Comparison of ENCODE assay signal across 7 mouse cellular contexts in genomic region chr4:10873549-10873919, GRCm38 (mm10). TPM values are rescaled to one million over a fixed set of nuclear protein-coding genes. Genes with fewer than 3 reads are reported as not detected.
DNase-seq lines count a peak whose midpoint lies in the region; ATAC-seq lines count a peak whose summit lies in the region.

No protein-coding gene starts in this region.

- peak overlapping the region; percentile 99 for H3K27ac ChIP-seq in lung, embryonic 15.5 days
- peak overlapping the region; percentile 99 for H3K27ac ChIP-seq in embryonic facial prominence, embryonic 12.5 days
- peak overlapping the region; percentile 56; the same call in 1 of the 2 replicates for H3K27ac ChIP-seq in hindbrain, embryonic 12.5 days
- H3K27ac ChIP-seq in macrophage = no peak overlapping the region

- 3% methylated on average over 5 of the region's 8 CpGs for WGBS in lung, embryonic 15.5 days
- WGBS in embryonic facial prominence, embryonic 12.5 days = 3% methylated on average over 6 of the region's 8 CpGs
- 3% methylated on average over 7 of the region's 8 CpGs for WGBS in hindbrain, embryonic 12.5 days
- 17% methylated on average over 8 of the region's 8 CpGs for WGBS in macrophage (ENCODE audit: missing documents)

- peak overlapping the region; percentile 89 for H3K9ac ChIP-seq in lung, embryonic 15.5 days
- peak overlapping the region; percentile 85 for H3K9ac ChIP-seq in embryonic facial prominence, embryonic 12.5 days
- peak overlapping the region; percentile 51 for H3K9ac ChIP-seq in hindbrain, embryonic 12.5 days

- H3K36me3 ChIP-seq in lung, embryonic 15.5 days = no peaks in the 10 kb centered on the region
- no peaks in the 10 kb centered on the region for H3K36me3 ChIP-seq in embryonic facial prominence, embryonic 12.5 days
- H3K36me3 ChIP-seq in hindbrain, embryonic 12.5 days = no peaks in the 10 kb centered on the region
- no peaks in the 10 kb centered on the region for H3K36me3 ChIP-seq in macrophage (ENCODE audit: inconsistent target)

- DNase-seq in lung, postnatal 36 days = no peak
- no peak for DNase-seq in left cerebral cortex, postnatal 36 days (ENCODE audit: low spot score in 2 of 2)
- DNase-seq in spleen, adult 18-20 months = no peak

- peak overlapping the region; percentile 97 for H3K4me3 ChIP-seq in lung, embryonic 15.5 days
- H3K4me3 ChIP-seq in embryonic facial prominence, embryonic 12.5 days = peak overlapping the region; percentile 66
- peak overlapping the region; percentile 95 for H3K4me3 ChIP-seq in hindbrain, embryonic 12.5 days
- peak overlapping the region; percentile 59 for H3K4me3 ChIP-seq in macrophage (ENCODE audit: inconsistent target)

- peaks cover 10% of the 10 kb centered on the region; the same call in 1 of the 2 replicates for H3K79me2 ChIP-seq in macrophage (ENCODE audit: inconsistent target)

- no peaks in the 10 kb centered on the region for H3K27me3 ChIP-seq in lung, embryonic 15.5 days
- no peaks in the 10 kb centered on the region for H3K27me3 ChIP-seq in embryonic facial prominence, embryonic 12.5 days
- H3K27me3 ChIP-seq in hindbrain, embryonic 12.5 days = no peaks in the 10 kb centered on the region

- intact Hi-C loops in left cerebral cortex, postnatal 36 days (cut with DNase I) = no loop called here

- H3K4me1 ChIP-seq in lung, embryonic 15.5 days = peaks cover 10% of the 10 kb centered on the region
- H3K4me1 ChIP-seq in embryonic facial prominence, embryonic 12.5 days = peaks cover 11% of the 10 kb centered on the region
- H3K4me1 ChIP-seq in hindbrain, embryonic 12.5 days = peaks cover 9% of the 10 kb centered on the region

- peak overlapping the region; percentile 73 for H3K4me2 ChIP-seq in lung, embryonic 15.5 days
- peak overlapping the region; percentile 59 for H3K4me2 ChIP-seq in embryonic facial prominence, embryonic 12.5 days (replicated peaks)
- H3K4me2 ChIP-seq in hindbrain, embryonic 12.5 days (replicated peaks) = peak overlapping the region; percentile 59

- no peaks in the 10 kb centered on the region for H3K9me3 ChIP-seq in lung, embryonic 15.5 days
- no peaks in the 10 kb centered on the region for H3K9me3 ChIP-seq in embryonic facial prominence, embryonic 12.5 days
- no peaks in the 10 kb centered on the region for H3K9me3 ChIP-seq in hindbrain, embryonic 12.5 days (replicated peaks)

- peak; percentile 53 for ATAC-seq in lung, embryonic 15.5 days (ENCODE audit: borderline replicate concordance, extremely low read depth, low FRiP score, low TSS enrichment)
- peak; percentile 23; the same call in 1 of the 2 replicates for ATAC-seq in embryonic facial prominence, embryonic 12.5 days (ENCODE audit: insufficient number of reproducible peaks, insufficient read depth, low FRiP score, low TSS enrichment)
- peak; percentile 47 for ATAC-seq in hindbrain, embryonic 12.5 days (ENCODE audit: low FRiP score)

RNA-seq across cellular contexts. Expression of gene 2610301B20Rik, which starts 0.8 kb away (rescaled TPM):
- 28.4 and 28.8 TPM in 2 replicates for polyA plus RNA-seq in lung, embryonic 15.5 days (2015; fragmentation: Nextera tagmentation; extraction: Ambion mirVana)
- polyA plus RNA-seq in embryonic facial prominence, embryonic 12.5 days (2016; fragmentation: Nextera tagmentation; extraction: Ambion mirVana) = 34.3 and 36.5 TPM in 2 replicates
- polyA plus RNA-seq in hindbrain, embryonic 12.5 days (2016; fragmentation: Nextera tagmentation; extraction: Ambion mirVana) = 43.3 and 45.1 TPM in 2 replicates
- 10 to 100 TPM in 6 of 26 experiments, 1 to 10 TPM in 19, under 1 TPM in 1; 0.80 to 16.2 (median 5.4) TPM for total RNA-seq in macrophage (2018; cell fraction: chromatin; rRNA removed)
- 10 to 100 TPM in 13 of 26 experiments, 1 to 10 TPM in 13; 3.3 to 12.1 (median 10.1) TPM for total RNA-seq in macrophage (2018; cell fraction: cytosol; rRNA removed)
- 10 to 100 TPM in 10 of 26 experiments, 1 to 10 TPM in 15, under 1 TPM in 1; 0.52 to 22.8 (median 7.9) TPM for total RNA-seq in macrophage (2018; cell fraction: nucleus; rRNA removed)
- 8.9 to 12.9 TPM (median 11.7 TPM) in 3 replicates for polyA plus RNA-seq in macrophage (2018)
- total RNA-seq in left cerebral cortex, postnatal 36 days (2021) = 10 to 100 TPM; 33.5 to 37.8 TPM
